Mouse (Mus musculus): ENCODE data around the gene Gm20521.
A peak's percentile ranks its signal among the peaks of the same experiment; 100 is the strongest.

Gene Gm20521

DNA sequence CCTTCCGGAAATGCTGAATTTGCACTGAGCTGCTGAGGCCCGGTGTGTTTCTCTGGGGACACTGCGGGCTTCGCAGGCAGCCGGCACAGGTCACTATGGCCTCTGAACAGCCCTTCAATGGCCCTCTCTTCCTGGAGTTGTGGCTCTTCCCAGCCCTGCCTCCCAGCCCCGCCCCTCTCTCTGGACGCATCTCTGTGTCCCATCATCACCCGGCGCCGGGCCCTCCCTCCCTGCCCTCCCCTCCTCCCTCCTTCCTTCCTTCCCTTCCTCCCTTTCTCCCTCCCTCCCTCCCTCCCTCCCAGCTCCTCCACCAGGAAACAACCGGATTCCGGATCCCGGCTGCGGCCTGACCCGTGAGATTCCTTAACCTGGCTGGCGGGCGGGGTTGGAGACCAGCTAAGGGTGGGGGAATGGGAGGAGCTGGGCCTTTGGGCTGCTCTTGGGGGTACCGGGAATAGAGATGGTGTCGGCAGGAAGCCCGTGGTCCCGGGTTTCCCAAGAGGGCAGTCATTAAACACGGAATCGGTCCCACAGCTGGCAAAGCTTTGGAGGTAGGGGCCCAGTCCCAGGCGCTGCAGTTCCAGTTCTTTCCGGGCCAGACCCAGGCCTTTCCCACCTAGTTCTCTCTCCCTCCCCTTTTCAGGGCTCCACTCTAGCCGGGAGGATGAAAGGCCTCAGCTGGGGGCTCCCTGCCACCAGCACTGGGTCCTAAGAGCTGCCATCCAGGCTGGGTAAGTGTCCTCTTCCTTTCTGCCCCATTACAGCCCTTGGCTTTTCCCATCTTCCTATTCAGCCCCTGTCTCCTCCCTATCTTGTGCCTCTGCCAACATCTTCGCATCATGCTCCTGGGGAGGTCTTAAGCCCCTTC, at the start of gene Gm20521, which contains the start of gene Bcl2l2:
Gene Gm20521, plus strand, starts transcription at position 288 of the 868 bp plus-strand sequence.
Gene Bcl2l2, plus strand, starts transcription at position 224 of the 868 bp plus-strand sequence.
- peak in 1 of 2 experiments; percentile 28 for DNase-seq

DNA sequence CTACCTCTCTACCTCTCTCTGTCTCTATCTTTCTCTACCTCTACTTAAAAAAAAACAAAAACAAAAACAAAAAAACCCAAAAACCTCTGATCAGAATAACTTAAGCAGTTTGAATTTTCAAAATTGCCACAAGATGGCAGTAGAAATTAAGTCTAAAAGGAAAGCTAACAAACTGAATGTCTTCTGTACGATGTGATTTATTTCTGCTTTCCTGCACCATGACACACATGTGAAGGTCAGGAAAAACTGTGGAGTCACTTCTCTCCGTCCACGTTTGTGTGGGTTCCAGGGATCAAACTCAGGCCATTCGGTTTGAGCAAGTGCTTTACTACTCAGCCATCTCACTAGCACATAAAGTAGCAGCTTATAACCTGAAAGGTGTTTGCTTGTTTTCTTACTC, 39.8 kb upstream of the Gm20521 start:
- DNase-seq, result no peak

DNA sequence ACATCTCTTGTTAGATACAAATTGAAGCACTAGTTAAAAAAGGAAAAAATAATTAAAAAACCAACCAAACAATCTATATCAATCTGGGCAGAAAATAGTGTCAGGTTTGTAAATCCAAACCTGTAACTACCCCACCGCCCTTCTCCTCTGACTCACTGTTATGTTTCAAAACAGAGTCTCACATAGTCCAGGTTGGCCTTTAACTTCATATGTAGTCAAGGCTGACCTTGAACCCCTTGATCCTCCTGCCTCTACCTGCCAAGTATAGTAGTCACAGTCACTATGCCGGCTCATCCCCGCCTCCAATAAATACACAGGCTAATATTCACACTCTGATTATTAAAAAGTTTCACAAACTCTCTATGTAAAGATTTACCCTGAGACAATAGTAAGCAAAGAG, 27.5 kb upstream of the Gm20521 start:
- no peak for DNase-seq

DNA sequence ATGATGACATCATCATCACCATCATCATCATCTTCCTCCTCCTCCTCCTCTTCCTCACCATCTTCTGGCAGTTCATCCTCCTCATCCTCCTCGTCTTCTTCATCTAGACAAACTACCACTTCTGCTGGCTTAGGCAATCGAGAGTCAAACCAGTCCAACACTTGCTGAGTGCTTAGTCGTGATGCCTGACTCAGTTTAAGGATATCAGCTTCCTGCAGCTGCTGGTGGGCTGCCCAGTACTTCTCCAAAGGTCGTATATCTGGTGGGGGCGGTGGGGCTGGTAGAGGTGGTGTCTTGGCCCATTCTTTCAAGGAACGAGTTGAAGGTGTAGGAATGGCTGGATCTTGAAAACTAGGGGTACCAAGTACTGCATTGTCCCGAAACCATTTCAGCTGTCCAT, 26.5 kb upstream of the Gm20521 start:
- no peak for DNase-seq

DNA sequence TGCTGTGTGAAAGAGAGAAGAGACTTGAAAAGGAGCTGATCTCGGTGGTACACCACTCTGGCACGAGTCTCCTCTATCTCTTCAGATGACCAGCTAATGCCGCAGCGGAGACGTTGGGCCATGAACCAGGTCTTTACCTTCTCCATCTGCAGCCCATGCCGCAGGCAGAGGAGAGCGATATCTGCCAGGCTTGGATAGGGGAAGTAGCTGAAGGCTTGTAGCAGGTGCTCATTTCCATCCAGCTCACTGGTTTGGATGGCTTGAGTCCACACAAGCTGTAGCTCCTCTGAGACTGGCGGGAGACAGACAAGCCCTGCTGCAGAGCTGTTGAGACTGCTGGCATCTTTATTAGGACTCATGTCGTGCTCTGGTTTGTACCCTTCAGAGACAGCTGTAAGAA, 25.4 kb upstream of the Gm20521 start:
- no peak for DNase-seq

DNA sequence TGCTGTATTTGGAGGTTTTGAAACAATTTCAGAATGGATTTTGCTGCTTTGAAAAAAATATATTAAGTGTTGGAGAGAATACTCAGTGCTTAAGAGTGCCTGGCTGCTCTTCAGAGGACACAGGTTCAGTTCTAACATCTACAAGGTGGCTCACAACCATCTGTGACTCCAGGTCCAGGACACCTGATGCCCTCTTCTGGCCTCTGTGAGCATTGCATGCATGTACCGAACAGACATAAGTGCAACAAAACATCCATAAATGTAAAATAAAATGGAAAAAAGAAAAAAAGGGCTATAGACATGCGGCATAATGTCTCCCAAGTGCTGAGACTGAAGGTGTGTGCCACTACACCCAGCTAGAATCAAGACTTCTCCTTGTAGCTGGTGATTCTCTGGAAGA, 22.7 kb upstream of the Gm20521 start:
- peak in 1 of 2 experiments; percentile 19 for DNase-seq

DNA sequence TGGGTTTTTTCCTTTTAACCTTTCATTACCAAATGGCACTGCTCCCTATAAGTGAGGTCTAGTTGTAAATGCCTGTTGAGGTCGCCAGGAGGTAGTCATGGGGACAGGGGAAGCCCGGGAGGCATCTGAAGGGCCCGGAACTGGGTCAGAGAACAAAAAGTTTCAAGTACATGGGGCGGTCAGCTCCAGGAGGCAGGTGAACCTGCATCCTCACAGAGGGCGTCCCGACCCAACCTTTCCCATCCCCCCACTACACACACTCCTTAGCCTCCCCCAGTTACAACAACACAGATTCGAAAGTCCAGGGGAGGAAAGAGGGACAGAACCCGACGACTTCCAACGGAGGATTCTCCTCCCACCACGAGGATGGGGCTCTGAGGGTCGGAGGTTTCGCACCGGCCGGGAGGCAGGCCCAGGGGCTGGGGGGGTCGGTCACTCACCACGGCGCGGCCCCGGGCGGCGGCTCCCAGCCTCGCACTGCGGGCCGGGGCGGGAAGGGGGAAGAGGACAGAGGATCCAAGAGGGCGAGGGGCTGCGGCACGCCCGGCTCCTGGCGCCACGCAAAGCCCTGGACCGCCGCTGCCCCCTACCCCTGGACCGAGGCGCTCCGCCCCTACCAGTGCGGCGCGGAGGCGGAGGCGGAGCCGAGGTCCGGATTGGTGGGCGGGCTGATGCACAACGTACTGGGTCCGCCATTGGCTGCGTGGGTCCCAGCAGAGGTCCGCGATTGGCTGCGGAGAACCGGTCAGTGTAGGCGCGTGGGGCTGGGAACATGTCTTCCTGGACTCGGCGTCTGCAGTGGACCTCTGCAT, 19.5 kb upstream of the Gm20521 start:
- peak; percentile 76 to 78 for DNase-seq

DNA sequence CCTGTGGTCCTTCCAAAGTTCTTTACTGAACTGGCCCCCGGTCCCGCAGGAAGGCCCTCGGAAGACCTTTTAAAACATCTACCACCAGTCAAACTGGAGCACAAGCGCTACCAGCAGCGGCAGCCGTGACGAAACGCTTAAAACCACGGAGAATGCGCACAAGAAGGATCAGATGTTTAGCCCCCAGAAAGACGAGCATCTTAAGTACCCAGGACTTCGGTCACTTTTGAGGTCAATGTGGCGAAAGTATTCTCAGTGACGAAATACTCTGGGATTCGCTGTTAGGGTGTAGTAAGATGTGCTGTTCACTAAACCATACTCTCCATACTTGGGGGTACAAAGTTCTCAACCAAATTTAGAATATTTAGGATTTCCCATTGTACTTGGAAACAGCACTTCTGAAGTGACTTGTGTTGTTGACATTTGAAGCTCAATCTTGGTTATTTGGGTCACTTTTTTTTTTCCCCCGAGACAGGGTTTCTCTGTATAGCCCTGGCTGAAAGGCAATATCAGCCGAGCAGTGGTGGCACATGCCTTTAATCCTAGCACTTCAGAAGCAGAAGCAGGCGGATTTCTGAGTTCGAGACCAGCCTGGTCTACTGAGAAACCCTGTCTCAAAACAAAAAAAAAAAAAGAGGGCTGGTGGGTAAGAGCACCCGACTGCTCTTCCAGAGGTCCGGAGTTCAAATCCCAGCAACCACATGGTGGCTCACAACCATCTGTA, 18.8 kb upstream of the Gm20521 start:
- no peak for DNase-seq

DNA sequence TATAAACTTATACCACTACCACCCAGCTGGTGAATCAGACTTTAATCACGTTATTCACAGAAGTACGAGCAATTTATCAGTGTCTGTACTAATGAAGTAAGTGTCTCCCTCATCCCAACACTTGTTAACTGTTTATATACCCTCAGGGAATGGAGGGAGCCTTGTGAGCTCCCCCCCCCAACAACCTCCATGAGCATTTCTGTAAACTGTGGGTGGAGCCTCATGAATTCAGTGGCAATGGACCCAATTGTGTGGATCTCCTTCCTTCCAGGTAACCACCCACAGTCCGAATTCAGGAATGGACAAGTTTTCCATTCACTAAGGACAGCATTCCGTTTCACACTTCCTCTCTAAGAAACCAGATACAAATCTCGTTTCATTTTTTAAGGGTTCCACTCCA, 17.6 kb upstream of the Gm20521 start:
- no peak for DNase-seq

DNA sequence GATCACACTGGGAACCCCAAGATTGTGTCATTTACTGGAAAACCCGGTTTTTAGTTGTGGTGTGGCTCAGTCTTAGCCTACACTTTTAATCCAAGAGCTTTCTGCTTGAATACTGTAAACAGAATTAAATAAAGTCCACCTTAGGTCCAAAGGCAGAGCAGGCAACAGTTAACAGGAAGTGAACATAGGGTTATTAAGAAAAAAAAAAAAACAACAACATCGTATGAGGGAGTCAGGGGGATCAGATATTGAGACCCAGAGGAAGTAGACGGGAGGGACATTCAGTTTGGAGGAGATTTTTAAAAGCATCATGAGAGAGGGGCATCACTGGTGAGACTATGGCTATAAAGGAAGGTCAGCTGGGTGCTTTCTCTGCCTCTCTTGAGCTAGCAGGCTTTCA, 17.0 kb upstream of the Gm20521 start:
- no peak for DNase-seq

DNA sequence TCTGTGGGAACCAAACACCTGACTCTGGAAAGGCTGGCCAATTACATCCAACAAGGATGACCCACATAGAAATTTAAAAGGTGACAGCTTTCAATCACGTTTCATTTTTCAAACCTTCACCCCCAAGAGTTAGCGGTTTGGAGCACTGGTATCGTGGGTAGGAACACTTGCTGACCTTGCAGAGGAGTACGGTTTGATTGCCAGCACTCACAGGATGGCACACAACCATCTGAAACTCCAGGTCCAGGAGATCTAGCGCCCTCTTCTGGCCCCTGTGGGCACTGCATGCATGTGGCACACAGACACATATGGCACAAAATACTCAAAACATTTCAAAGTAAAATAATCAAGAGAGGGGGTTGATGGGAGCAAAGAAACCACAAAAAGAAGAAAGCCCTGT, 16.3 kb upstream of the Gm20521 start:
- DNase-seq, result no peak

DNA sequence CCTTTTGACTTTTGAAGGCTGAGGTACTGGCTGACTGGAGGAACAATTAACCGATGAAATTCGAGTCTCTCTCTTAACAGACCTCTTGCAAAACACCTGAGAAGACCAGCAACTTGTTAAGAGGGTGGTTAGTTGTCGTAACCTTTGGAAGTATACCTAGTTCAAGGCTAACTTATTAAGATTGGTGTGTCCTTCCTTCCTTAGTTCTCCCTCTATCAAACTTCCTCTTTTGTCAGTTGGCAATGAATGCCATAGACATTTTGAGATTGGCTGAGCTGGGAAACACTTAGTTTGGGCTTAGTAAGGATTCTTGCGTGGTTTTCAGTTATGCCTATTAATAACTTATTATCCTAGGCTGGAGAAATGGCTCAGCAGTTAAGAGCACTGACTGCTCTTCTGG, 15.2 kb upstream of the Gm20521 start:
- DNase-seq, result no peak

DNA sequence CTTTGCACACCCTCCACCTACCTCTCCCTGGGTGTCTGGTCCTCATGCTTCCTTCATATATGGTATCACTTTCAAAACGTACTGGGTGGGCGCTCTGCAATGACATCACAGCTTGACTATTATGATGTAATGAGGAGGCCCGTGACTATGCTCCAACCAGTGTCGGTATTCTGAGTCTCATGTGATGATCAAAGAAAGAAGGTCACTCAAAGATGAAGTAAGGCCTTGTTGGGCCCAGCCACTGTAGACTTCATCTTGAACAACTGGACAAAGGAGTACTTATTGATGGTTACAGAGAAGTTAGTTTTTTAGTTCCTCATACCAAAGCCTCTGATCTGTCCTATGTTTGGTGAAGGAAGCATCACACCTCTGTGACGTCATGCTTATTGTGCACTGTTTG, 12.4 kb upstream of the Gm20521 start, which contains the start of gene Homez:
Gene Homez, minus strand, starts transcription at position 101 of the 400 bp plus-strand sequence.
- DNase-seq, result no peak

DNA sequence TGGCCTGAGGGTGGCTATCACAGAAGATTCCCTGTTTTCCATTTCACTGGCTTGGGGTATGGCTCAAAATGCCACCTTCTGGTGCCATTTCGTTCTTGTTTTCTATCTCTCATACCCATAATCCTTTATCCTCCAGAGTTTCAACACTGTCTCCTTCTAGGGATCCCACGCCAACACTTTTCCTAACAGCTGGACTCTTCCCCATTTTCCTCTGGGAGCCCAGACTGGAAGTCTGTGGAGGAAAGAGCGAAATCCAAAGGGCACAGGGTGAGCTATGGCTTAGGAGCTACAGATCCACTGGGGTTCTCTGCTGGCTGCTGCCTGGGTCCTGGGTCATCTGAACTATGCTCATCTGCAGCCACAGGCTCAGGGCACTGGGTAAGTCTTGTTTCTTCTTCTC, 9.1 kb upstream of the Gm20521 start:
- DNase-seq, result no peak

DNA sequence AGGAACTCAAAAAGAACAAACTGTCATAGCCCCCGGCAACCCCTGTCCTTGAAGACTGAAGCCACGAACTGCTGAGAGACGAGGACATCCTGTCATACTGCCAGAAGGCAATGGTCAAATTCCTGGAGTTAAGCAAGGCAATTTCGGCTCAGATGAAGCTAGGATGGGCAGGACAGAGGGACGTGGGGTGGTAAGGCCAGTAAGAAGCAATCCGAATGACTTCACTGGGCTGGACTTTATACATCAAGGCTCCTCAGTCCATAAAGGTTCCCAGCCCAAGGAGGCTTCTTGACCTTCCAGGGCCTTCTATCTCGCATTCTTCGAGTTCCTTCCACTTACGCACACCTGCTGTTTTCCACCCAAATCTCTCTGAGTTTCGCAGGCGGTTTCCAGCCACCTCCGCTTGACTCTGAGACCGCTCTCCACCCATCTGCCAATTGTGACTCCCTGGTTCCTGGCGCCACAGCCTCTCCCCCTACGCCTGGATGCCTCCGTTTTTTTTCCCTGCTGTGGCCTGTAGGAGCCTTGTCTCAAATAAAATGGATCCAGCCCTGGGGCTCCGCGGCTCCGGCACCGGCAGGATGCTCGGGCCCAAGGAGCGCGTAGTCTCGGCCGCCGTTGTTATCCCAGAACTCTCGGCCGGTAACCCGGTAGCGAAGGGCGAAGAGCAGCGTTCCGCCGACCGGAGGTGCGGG, 7.2 kb upstream of the Gm20521 start:
- no peak for DNase-seq

DNA sequence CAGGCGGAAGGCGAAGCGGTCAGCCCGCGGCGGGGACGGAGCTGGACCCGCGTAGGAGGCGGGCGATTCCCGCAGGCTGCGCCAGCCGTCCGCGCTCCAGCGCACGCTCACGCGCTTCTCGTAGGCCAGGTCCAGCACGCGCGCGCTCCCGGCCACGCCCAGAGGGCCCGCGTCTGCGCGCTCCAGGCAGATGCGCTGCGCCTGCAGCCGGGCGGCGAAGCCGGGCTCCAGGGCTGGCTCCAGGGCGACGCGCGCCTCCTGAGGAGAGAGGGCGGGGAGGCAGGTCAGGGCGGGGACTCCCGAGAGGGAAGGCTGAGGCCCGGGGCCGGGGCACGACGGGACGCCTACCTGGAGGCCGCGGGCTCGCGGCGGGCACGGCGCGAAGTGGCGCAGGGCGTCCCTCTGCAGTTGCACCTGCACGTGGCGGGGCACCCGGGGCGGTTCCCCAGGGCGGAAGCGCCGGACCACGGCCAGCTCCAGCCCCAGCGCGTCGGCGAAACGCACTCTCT, 6.6 kb upstream of the Gm20521 start:
- peak; percentile 71 to 78 for DNase-seq

DNA sequence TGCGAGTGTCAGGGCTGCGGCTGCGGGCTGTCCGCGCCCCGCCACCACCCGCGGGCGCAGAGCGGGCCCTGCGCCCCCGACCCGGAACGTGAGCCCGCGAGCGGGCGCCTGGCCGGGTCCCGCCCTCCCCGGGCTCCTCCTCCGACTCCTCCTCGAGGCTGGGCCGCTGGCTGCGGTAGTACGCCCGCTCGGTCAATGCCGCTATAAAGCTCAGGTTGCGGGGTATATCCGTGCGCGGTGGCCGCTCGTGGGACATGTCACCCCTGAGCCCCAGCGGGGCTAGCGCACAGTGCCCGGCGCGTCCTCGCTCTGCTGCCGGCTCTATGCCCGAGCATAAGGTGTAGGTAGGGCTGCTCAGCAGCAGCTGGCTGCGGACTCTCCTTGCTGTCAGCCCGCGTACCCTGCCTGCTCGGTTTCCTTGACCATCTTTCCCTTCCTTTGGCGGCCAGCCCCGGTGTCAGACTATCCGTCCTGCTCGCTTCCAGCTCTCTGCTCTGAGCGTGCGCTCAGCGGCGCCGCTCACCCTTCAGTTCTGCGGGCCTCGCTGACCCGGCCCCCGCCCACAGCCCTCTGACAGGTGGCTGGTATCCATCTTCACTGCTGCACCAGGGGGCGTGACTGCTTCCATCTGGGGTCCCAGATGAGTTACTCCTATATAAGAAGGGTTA, 6.1 kb upstream of the Gm20521 start, which contains the start of gene Ppp1r3e:
Gene Ppp1r3e, minus strand, starts transcription at position 503 of the 668 bp plus-strand sequence.
- peak; percentile 45 to 54 for DNase-seq

DNA sequence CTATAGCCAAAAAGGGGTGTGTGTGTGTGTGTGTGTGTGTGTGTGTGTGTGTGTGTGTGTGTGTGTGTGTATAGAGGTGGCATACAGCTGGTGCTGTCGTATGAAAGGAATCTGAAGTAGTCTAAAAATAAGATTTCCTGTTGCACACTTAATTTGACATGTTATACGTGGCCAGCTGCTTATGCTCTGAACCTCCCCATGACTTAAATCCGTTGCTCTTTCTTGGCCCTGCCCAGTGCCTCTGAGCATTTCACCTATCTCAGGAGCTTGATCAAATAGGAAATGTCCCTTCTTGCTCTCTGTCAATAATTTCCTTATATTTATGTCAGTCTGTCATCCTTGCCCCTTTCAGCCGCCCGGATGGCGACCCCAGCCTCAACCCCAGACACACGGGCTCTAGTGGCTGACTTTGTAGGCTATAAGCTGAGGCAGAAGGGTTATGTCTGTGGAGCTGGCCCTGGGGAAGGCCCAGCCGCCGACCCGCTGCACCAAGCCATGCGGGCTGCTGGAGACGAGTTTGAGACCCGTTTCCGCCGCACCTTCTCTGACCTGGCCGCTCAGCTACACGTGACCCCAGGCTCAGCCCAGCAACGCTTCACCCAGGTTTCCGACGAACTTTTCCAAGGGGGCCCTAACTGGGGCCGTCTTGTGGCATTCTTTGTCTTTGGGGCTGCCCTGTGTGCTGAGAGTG, 926 bp downstream of the Gm20521 start:
- DNase-seq, result no peak

DNA sequence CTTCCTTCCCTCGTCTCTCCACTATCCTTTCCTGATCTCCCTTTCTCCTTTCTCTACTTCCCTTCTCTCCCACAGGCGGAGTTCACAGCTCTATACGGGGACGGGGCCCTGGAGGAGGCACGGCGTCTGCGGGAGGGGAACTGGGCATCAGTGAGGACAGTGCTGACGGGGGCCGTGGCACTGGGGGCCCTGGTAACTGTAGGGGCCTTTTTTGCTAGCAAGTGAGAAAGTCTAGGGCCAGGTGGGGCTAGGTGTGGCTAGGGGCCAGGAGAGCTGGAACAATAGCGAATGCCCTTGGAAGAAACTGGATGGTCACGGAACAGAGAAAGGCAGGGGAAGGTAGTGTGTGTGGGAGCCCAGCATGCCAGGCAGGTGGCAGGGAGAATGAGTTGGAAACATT, 2.1 kb downstream of the Gm20521 start:
- no peak for DNase-seq

DNA sequence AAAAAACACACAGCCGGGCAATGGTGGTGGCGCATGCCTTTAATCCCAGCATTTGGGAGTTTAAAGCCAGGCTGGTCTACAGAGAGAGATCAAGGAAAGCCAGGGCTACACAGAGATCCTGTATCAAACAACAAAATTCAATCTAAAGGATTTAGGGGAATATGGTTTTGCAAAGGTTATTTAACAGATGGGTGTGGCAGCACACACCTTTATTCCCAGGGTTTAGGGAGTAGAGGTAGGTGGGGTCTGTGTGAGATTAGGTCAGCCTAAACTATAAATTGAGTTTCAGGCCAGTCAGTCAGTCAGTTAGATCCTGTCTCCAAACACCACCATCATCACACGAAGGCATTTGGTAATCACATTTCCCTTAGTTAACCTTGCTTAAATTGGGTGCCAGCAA, 9.0 kb downstream of the Gm20521 start, which contains the start of gene Pabpn1:
Gene Pabpn1, plus strand, starts transcription at position 301 of the 400 bp plus-strand sequence.
- DNase-seq, result no peak
